Mouse (Mus musculus) left cerebral cortex, adult 18-20 months (tissue): ENCODE data around the gene Get4. TPM values are rescaled to one million over a fixed set of nuclear protein-coding genes. Genes with fewer than 3 reads are reported as not detected.

ENCODE experiments used
- DNase-seq, 2 experiments: peaks; one replicate each; pipeline ENCODE4 v3.0.0; 2021 to 2022; ENCODE audit warnings: low spot score in 2 of 2, mixed read lengths in 1 of 2
- total RNA-seq, 2 experiments: library from RNA; stranded (reverse); gene quantifications; 2 replicates each; pipeline ENCODE4 v1.2.3; 2021

The Get4 gene
- total RNA-seq, 2 experiments from 2014 or later = 50.0 to 52.4 TPM

DNA sequence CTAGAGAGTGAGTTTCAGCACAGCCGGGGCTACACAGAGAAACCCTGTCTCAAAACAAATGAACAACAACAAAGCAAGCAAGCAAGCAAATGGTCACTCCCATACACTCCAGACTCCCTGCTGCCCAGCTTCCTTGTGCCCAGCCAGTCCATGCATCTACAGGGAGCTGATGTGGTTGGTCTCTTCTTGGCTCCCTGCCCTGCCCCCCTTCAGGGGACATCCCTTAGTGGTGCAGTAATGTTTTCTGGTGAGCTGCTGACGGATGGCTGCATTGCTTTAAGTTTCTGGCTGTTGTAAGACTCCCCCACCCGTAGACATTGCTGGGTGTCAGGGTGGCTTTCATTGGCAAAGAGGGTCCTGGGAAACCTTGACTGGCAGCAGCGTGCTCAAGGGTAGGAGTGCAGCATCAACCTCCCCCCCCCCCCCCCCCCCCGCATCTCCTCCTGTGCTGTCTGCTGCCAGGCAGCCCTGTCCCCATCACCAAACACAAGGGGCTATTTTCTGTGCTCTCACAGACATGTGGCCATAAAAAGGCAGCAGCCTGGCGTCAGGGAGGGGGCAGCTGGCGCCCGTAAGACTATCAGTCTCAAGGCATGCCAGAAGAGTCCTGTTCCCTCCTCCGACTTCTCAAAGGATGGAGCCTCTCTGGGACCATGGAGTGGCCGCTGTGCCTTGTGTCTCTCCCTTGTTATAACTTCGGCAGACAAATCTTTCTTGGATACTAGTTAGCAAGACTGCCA, 29.4 kb downstream of the Get4 start:
- DNase-seq = no peak

DNA sequence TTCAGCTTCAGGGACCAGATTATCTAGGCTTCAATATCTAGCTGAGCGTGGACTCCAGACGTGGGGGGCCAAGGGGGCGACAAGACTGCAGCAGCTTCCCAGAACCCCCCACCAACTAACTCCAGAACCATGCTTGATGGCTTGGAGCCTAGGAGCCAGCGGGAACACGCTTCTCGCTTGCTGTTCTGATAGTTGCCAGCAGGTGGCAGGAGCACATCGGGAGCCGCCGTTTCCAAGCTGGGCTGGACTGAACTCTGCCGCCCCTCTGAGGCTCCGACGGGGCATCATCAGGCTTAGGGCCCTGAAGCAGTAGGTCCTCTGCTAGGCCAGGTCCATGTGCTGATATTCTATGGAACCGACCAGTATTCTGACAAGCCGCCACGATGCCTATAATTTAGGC, 30.1 kb downstream of the Get4 start:
- peak; percentile 85 to 91 for DNase-seq

DNA sequence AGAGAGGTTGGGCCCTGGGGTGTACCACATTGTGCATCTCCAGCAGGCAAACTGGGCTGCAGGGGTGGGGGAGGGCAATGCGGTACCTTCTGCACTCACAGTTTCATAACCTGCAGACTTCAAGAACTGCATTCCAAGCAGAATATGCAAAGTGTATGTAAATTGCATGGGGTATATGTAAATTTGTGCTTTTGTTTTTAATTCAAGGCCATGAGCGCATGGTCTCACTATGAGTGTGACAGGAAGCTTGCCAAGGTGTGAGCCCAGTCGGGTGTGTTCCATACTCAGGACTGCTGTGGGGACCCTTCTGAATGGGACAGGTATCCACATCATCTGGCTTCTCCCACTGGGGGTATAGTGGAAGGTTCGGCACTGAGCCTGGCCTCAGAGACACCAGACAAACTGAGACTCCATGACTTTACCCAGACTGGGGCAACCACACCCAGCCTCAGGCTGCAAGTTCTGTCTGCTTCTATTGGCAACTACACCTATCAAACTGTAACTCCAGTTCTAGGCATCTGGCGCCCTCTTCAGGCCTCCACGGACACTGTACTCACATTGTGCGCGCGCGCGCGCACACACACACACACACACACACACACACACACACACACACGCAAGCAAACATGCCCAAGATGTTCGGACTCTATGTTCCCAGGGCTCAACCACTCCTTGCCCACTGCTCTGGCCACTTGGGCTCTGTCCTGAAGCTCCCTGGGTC, 31.5 kb downstream of the Get4 start:
- no peak for DNase-seq

- DNase-seq = no peak
Measured at GRCm38 (mm10) chr5:139285383-139286067, 33.4 kb downstream of the Get4 start.

DNA sequence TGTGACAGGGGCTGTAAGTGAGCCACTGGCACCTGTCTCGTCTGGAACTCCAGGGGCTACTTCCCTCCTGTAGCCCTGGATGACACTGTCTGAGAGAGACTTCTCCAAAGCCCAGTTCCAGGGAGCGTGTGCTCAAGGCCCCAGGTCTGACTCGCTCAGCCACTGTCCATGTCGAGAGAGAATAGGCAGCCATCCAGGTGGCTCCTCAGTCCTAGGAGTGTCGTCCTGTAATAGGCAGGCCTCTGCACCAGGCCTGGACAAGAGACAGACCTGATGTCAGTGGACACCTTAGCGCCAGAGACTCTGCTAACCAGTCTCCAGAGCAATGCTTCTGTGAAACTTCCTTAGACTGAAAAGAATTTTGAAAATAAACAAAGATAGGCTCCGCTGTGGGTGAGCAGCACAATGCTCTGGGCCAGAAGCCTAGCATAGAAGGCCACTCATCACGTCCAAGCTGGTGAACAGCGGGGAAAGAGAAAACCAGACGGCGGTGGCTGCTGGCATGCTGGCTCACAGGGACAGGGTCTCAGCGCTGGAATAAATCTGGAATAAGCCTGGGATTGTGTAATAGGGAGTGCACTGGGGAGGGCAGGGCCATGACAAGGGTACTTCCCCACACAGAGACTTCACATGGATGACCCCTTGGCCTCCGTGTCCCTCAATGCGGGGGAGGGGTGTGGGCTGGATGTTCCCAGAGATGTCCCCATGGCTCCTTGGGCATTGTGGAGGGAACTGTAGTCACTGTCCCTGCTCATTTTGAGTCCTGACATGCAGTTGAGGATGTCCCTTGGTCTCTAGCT, 34.2 kb downstream of the Get4 start:
- DNase-seq = no peak

DNA sequence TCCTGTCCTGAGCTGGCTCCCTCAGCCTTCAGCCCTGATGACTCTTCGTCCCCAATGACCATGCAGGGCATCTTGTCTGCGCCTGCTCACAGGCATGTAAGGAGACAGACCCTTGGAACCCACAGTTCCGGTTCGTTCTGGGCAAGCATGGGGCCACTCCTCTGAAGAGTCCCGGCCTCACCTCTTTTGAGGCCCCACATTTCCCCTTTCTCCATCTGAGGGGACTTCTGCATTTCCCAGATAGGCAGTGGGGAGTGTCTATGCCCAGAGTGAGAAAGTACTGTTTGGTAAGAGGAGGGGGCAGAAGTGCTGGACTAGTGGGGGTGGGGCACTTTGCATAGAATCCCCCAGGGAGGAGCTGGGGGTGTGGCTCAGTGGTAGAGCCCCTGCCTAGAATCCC, 35.0 kb downstream of the Get4 start:
- DNase-seq = no peak

- DNase-seq = no peak
Measured at GRCm38 (mm10) chr5:139287787-139288186, 35.7 kb downstream of the Get4 start.

DNA sequence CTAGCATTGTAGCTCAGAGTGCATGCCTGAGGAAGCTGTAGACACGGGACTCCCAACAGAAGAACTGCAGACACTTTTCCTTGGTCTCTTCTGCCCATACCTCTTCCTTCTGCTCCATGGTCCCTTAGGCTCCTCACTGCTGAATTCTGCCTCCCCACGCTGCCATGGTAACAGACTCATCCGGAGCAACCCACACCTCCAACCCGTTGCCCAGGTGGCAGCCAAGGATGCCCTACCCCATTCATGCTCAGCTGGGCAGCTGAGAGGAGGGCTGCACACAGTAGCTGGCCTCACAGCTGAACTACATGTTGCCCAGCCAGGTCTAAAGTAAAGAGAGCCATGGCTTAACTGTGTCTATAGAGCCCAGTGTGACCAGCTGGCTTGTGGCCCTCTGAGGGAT, 36.5 kb downstream of the Get4 start:
- DNase-seq = no peak

GRCm38 (mm10) chr5:139290467-139291259, 38.5 kb downstream of the Get4 start:
- DNase-seq = no peak

- no peak for DNase-seq
Measured at GRCm38 (mm10) chr5:139291811-139292560, 39.9 kb downstream of the Get4 start.

- DNase-seq = no peak
Measured at GRCm38 (mm10) chr5:139294089-139294488, 42.0 kb downstream of the Get4 start.

DNA sequence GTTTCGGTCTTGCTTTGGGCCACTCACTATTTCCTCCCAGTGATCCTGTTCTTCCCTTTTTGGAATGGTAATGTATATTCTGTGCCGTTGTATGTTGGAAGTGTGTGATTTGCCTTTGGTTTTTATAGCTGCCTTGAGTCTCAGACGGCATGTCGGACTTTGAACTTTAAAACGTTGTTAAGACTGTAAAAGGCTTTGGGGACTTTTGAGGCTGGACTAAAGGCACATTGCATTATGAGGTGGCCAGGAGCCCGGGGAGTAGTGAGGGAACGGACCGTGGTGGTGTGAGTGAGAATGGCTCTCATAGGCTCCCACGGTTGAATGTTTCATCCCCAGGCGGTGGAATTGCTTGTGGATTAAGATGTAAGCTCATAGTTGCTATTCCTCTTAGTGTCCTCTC, 45.0 kb downstream of the Get4 start:
- no peak for DNase-seq

DNA sequence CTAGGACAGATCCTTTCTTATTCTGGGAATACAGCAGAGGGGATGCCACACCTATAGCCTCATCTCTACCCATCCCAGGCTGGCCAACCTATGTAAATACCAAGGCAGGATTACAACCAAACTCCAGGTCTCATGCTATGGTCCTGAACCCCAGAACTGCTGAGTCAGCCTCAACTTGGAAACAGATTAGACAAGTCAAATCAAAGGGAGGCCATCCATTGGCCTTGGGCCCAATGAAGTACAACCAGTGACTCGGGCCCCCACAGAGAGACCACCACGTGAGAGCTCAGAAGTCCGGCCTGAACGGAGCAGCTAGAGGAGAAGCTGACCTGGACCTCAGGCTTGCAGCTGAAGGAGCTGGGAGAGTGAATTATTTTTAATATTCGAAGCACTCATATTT, 45.6 kb downstream of the Get4 start:
- DNase-seq = no peak

DNA sequence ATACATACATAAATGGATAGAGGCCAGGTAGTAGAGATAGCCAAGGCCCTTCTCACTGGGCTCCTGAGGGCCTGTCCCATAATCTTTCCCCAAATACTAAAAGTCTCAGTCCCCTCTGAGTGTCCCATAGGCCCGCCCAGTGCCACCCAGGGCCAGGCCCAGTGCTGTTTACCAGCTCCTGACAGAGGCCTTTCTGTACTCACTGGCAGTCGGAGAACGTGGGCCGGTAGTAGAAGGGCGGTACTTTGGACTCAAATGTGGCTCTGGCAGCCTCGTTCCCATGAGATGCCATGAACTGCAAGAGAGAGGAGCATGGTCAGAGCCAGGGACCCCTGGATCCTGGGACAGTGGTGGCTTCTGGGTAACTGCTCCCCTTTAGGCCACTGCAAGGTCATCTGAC, 50.0 kb downstream of the Get4 start:
- no peak for DNase-seq

- DNase-seq = no peak
Measured at GRCm38 (mm10) chr5:139303646-139304061, 51.5 kb downstream of the Get4 start.

GRCm38 (mm10) chr5:139309946-139310345, 57.8 kb downstream of the Get4 start:
- no peak for DNase-seq

DNA sequence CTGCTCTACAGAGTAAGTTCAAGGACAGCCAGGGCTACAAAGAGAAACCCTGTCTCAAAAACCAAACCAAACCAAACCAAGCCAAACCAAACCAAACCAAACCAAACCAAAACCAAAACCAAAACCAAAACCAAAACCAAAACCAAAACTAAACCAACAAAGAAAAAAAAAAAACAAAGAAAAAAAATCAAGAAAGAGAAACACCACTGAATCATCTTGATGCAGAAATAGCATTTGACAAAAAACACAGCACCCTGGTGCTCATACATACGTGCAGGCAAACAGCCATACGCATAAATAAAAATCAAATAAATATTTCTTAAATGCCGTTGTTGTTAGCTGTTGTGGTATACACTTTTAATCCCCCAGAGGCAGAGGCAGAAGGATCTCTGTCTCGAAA, 58.4 kb downstream of the Get4 start:
- no peak for DNase-seq

DNA sequence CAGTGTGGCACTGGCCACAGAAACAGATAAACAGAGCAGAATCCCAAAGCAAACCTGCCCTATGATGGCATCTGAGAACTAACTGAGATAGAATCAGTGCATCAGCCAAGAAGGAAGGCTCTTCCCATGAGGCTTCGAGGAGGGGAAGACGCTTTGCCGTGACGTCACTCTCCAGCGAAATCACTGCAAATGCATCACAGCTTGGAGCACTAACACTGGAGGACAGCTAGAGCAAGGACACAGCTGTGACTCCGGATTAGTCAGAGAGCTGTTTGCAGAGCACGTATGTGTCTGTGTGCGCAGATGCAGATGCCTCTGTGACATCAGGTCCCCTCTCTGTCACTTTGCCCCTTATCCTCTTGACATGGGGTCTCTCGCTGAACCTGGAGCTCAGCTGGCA, 59.7 kb downstream of the Get4 start:
- DNase-seq = no peak

DNA sequence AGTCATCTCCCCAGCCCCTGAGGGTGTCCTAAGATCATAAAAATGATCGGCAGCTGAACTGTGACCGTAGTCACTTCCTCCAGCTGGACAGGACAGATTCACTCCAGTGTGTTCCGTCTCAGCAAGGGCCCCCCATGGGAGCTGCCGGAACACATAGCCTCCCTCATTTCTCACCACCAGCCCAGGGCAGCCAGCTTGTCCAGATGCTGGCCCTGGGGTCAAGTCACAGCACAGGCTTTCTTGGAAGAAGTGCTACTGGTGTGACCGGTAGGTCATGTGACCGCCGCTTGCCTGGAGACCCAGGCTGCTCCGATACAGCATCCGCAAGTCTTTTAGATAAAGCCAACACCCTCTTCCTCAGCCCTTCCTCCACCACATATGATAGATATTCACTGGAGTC, 61.4 kb downstream of the Get4 start:
- no peak for DNase-seq
